Mouse (Mus musculus) lung, adult 2 months (tissue): ENCODE measurements around the gene Parp11. TPM values are rescaled to one million over a fixed set of nuclear protein-coding genes. Genes with fewer than 3 reads are reported as not detected.

Source experiments
- DNase-seq: peaks from one replicate; pipeline ENCODE4 v3.0.0; 2022
- H3K4me1 ChIP-seq: fragments of 200-500 bp; 2 replicates; pipeline ENCODE4 v1.6.1; 2011; ENCODE audit warnings: low read length; ENCODE audit not compliant: control insufficient read depth, insufficient read depth
- H3K4me3 ChIP-seq: fragments of 200-500 bp; replicated peaks from 2 replicates; pipeline ENCODE3; 2011; ENCODE audit warnings: low read depth, mild to moderate bottlenecking, control low read depth, low read length; ENCODE audit errors: extremely low read depth
- CTCF ChIP-seq: fragments of 200-500 bp; IDR thresholded peaks from 2 replicates; pipeline ENCODE4 v1.5.1; 2011; ENCODE audit warnings: mild to moderate bottlenecking, low read length, control low read depth; ENCODE audit not compliant: insufficient read depth
- POLR2A ChIP-seq: fragments of 200-500 bp; IDR thresholded peaks from 2 replicates; pipeline ENCODE4 v1.6.1; 2011; ENCODE audit warnings: low read depth, mild to moderate bottlenecking, control low read depth, low read length, borderline replicate concordance; ENCODE audit errors: extremely low read depth
- WGBS: fragments of 180-500 bp; shearing (Covaris S2); methylation state at CpG from one replicate; pipeline ENCODE4 v1.1.7; 2018; 5-methylcytosine and 5-hydroxymethylcytosine counted together
- polyA plus RNA-seq: library from polyadenylated mRNA; depleted of rRNA; stranded (reverse); fragments of >200 nt; gene quantifications from 2 replicates; pipeline ENCODE4 v1.2.3, GENCODE M21; 2012

Gene Parp11
- polyA plus RNA-seq, 1 experiment = 10.2 TPM

- WGBS = 27% methylated on average over 8 of the region's 8 CpGs
- DNase-seq = peak; percentile 42
- H3K4me1 ChIP-seq = peaks cover 2% of the 10 kb centered on the region
Measured at GRCm38 (mm10) chr6:127524442-127524841, 77.8 kb downstream of the Parp11 start.

GRCm38 (mm10) chr6:127528625-127529024, 82.0 kb downstream of the Parp11 start:
- TF ChIP-seq CTCF = no peak
- TF ChIP-seq POLR2A = no peak
- H3K4me3 ChIP-seq = no peak overlapping the region
- peaks cover 4% of the 10 kb centered on the region for H3K4me1 ChIP-seq
- DNase-seq = no peak
- 78% methylated on average over 7 of the region's 7 CpGs for WGBS

More at GRCm38 (mm10) chr6:127524442-127524841, 77.8 kb downstream of the Parp11 start:
- TF ChIP-seq POLR2A (no peak), CTCF (peak; percentile 79)
- no peak overlapping the region for H3K4me3 ChIP-seq

- Histone ChIP-seq H3K4me1 (peaks cover 4% of the 10 kb centered on the region), H3K4me3 (no peak overlapping the region)
- TF ChIP-seq POLR2A (no peak), CTCF (no peak)
- peak; percentile 82 for DNase-seq
- 34% methylated on average over 2 of the region's 2 CpGs for WGBS
Measured at GRCm38 (mm10) chr6:127529451-127529850, 82.8 kb downstream of the Parp11 start.

- 18% methylated on average over 3 of the region's 3 CpGs for WGBS
- no peak for TF ChIP-seq CTCF
- no peak for TF ChIP-seq POLR2A
Measured at GRCm38 (mm10) chr6:127530206-127530605, 83.6 kb downstream of the Parp11 start.

GRCm38 (mm10) chr6:127531412-127532205, 85.0 kb downstream of the Parp11 start:
- TF ChIP-seq CTCF (no peak), POLR2A (no peak)
- 38% methylated on average over 3 of the region's 3 CpGs for WGBS
- Histone ChIP-seq H3K4me3 (no peak overlapping the region), H3K4me1 (peaks cover 4% of the 10 kb centered on the region)
- DNase-seq = no peak

More at GRCm38 (mm10) chr6:127530206-127530605, 83.6 kb downstream of the Parp11 start:
- Histone ChIP-seq H3K4me1 (peaks cover 4% of the 10 kb centered on the region), H3K4me3 (no peak overlapping the region)
- no peak for DNase-seq

- 83% methylated on average over 5 of the region's 5 CpGs for WGBS
Measured at GRCm38 (mm10) chr6:127532304-127532703, 85.7 kb downstream of the Parp11 start.

GRCm38 (mm10) chr6:127533766-127534165, 87.1 kb downstream of the Parp11 start:
- no peak for DNase-seq
- Histone ChIP-seq H3K4me3 (no peak overlapping the region), H3K4me1 (peaks cover 4% of the 10 kb centered on the region)
- TF ChIP-seq CTCF = no peak
- TF ChIP-seq POLR2A = no peak
- WGBS = 77% methylated on average over 5 of the region's 5 CpGs

More at GRCm38 (mm10) chr6:127532304-127532703, 85.7 kb downstream of the Parp11 start:
- Histone ChIP-seq H3K4me1 (peaks cover 4% of the 10 kb centered on the region), H3K4me3 (no peak overlapping the region)
- TF ChIP-seq CTCF = no peak
- no peak for TF ChIP-seq POLR2A
- DNase-seq = no peak

- TF ChIP-seq POLR2A (no peak), CTCF (no peak)
- no peaks in the 10 kb centered on the region for H3K4me1 ChIP-seq
- no peak overlapping the region for H3K4me3 ChIP-seq
- 66% methylated on average over 7 of the region's 7 CpGs for WGBS
- DNase-seq = no peak
Measured at GRCm38 (mm10) chr6:127537035-127537434, 90.4 kb downstream of the Parp11 start.

GRCm38 (mm10) chr6:127538118-127538517, 91.5 kb downstream of the Parp11 start:
- TF ChIP-seq CTCF = no peak
- no peak for TF ChIP-seq POLR2A
- no peak overlapping the region for H3K4me3 ChIP-seq
- 56% methylated on average over 2 of the region's 2 CpGs for whole genome bisulfite sequencing
- H3K4me1 ChIP-seq = no peaks in the 10 kb centered on the region
- DNase-seq = no peak

- Histone ChIP-seq H3K4me3 (no peak overlapping the region), H3K4me1 (no peaks in the 10 kb centered on the region)
- no peak for DNase-seq
- 87% methylated on average over 4 of the region's 4 CpGs for WGBS
- no peak for TF ChIP-seq POLR2A
- no peak for TF ChIP-seq CTCF
Measured at GRCm38 (mm10) chr6:127539226-127539625, 92.6 kb downstream of the Parp11 start.
